Mouse (Mus musculus): ENCODE results near the gene Alpk3.

DNA sequence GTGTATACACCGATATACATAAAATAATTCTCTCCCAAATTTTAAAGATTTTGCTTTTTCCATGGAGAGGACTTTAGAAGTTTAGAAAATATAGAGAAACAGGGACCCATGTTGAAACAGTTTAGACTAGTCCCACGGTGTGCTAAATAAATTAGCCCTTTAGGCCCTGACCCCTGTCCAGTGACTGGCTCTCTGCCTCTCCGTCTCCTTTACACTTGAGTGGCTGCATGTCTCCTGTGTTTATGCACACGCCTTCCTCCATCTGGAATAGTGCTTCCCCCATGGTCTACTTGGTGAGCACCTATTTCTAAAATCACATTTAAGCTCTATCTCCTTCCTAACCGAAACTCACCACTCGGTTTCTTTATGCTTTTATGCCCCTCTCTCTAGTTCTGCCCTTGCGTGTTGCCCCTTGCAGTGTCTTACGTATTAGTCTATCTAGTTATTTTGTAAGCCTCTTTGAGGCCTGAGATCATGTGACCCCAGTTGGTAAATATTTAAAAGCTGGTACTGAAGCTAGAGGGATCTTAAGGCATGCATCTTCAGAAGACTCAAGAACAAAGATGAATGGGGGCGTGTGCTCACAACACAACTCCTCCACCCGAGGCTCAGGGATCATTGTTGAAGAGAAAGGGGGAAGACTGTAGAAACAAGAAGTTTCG is 1.6 kb upstream of the Alpk3 start:
- TF ChIP-seq CTCF (IDR thresholded peaks at IDR 0.05; ENCODE audit: insufficient read depth, low read length): no peak
- TF ChIP-seq POLR2A (IDR thresholded peaks at IDR 0.05; ENCODE audit: borderline replicate concordance, extremely low read depth, low read depth, low read length): no peak
